Mouse (Mus musculus) forebrain, embryonic 14.5 days (tissue): ENCODE measurements around the gene Rasgrf1. TPM values are rescaled to one million over a fixed set of nuclear protein-coding genes. Genes with fewer than 3 reads are reported as not detected.

Source experiments
- ATAC-seq: fragments of 200-750 bp; cut with Nextera tagmentation; 2 replicates; pipeline ENCODE4 v1.8.0; 2017; ENCODE audit warnings: mild to moderate bottlenecking, moderate library complexity
- DNase-seq: peaks from one replicate; pipeline ENCODE4 v3.0.0-alpha.2; 2015; ENCODE audit warnings: low spot score
- H3K27ac ChIP-seq: fragments of 300-500 bp; sonication (generic); 2 replicates; pipeline ENCODE4 v1.5.1; 2014; ENCODE audit warnings: low read depth, mild to moderate bottlenecking, control low read depth, low read length, moderate library complexity
- H3K27me3 ChIP-seq: fragments of 300-500 bp; sonication (generic); replicated peaks from 2 replicates; pipeline ENCODE4 v1.6.1; 2014; ENCODE audit warnings: low read length, control low read depth, mixed read lengths; ENCODE audit not compliant: control insufficient read depth, insufficient read depth
- H3K36me3 ChIP-seq: fragments of 300-500 bp; sonication (generic); 2 replicates; pipeline ENCODE4 v1.6.1; 2014; ENCODE audit warnings: low read length, control low read depth; ENCODE audit not compliant: control insufficient read depth, insufficient read depth
- H3K4me1 ChIP-seq: fragments of 300-500 bp; sonication (generic); 2 replicates; pipeline ENCODE4 v1.6.1; 2014; ENCODE audit warnings: antibody characterized with exemption, low read length, control low read depth; ENCODE audit not compliant: control insufficient read depth, insufficient read depth
- H3K4me2 ChIP-seq: fragments of 300-500 bp; sonication (generic); 2 replicates; pipeline ENCODE4 v1.6.1; 2014; ENCODE audit warnings: mild to moderate bottlenecking, control low read depth, low read length
- H3K4me3 ChIP-seq: fragments of 300-500 bp; sonication (generic); 2 replicates; pipeline ENCODE4 v1.5.1; 2014; ENCODE audit warnings: low read depth, low read length, control low read depth
- H3K9ac ChIP-seq: fragments of 300-500 bp; sonication (generic); 2 replicates; pipeline ENCODE4 v1.6.1; 2014; ENCODE audit warnings: mild to moderate bottlenecking, low read length, control low read depth, moderate library complexity
- H3K9me3 ChIP-seq: fragments of 300-500 bp; sonication (generic); replicated peaks from 2 replicates; pipeline ENCODE4 v1.6.1; 2016; ENCODE audit warnings: low read length, control low read depth, mixed read lengths; ENCODE audit not compliant: control insufficient read depth
- WGBS: fragments of 180-500 bp; shearing (Covaris S2); extraction: QIAGEN DNeasy Blood & Tissue Kit; methylation state at CpG from one replicate; pipeline ENCODE4 v1.1.7; 2014; 5-methylcytosine and 5-hydroxymethylcytosine counted together
- polyA plus RNA-seq: library from polyadenylated mRNA; unstranded; fragments of >200 nt; fragmentation: Nextera tagmentation; extraction: Ambion mirVana; gene quantifications from 2 replicates; pipeline ENCODE4 v1.2.1, GENCODE M21; 2014

The Rasgrf1 gene
- polyA plus RNA-seq, 1 experiment from 2014 or later, result 3.8 TPM

DNA sequence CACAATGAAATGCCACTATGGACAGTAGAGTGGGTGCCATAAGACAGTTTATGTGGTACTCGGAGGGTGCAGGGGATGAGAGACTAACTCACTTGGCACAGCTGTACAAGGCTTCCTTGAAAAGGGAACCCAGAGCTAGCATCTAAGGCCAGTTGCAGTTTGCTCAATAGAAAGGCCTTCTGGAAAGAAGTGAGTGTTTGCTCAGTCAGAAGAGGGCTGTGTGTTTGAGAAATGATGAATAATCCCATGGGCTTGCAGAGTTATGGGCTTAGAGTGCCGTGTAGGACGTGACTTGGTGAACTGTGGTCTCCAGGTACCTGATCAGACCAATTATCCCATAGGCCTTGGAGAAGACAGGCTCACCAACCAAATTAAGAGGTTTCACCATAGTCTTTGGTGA, 78.3 kb downstream of the Rasgrf1 start:
- ATAC-seq, result no peak
- no peak for DNase-seq

DNA sequence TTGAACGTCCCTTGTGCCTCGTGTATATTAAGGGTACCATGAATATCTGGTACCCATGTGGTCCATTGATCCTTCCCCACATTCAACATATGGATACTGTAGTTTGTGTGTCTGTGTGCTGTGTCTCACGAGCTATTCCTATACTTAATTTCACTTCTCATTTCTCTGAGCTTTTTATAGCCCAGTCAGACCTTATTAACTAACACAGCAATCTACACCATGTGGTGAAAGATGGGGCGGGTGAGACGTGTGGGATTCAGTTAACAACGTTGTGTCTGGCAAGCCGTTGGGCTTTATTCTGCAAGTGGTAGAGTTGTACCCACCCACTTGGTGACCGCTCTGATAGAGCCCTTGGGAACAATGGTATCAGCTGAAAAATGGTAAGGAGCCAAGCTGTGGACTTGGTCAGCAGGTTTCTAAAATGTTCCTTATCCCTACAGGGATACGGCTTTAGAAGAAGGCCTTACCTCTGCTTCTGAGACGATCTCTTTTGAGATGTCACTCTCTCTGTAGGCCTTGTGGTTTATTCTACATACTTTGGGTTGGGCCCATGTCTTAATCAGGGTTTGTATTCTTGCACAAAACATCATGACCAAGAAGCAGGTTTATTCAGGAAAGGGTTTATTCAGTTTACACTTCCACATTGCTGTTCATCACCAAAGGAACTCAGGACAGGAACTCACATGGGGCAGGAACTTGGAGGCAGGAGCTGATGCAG, 79.3 kb downstream of the Rasgrf1 start:
- no peak overlapping the region for H3K4me2 ChIP-seq
- H3K4me3 ChIP-seq, result no peak overlapping the region
- H3K27me3 ChIP-seq, result no peaks in the 10 kb centered on the region
- WGBS, result 89% methylated on average over 10 of the region's 10 CpGs
- no peak for DNase-seq
- no peak for ATAC-seq
- H3K27ac ChIP-seq, result no peak overlapping the region
- no peaks in the 10 kb centered on the region for H3K36me3 ChIP-seq
- H3K9ac ChIP-seq, result no peak overlapping the region
- no peaks in the 10 kb centered on the region for H3K4me1 ChIP-seq
- H3K9me3 ChIP-seq, result no peaks in the 10 kb centered on the region

More for the DNA sequence above, 78.3 kb downstream of the Rasgrf1 start:
- no peak overlapping the region for H3K4me2 ChIP-seq
- H3K9me3 ChIP-seq, result no peaks in the 10 kb centered on the region
- no peaks in the 10 kb centered on the region for H3K27me3 ChIP-seq
- no peak overlapping the region for H3K27ac ChIP-seq
- no peaks in the 10 kb centered on the region for H3K36me3 ChIP-seq
- H3K4me1 ChIP-seq, result no peaks in the 10 kb centered on the region
- H3K9ac ChIP-seq, result no peak overlapping the region
- 95% methylated on average over 3 of the region's 3 CpGs for WGBS
- no peak overlapping the region for H3K4me3 ChIP-seq

DNA sequence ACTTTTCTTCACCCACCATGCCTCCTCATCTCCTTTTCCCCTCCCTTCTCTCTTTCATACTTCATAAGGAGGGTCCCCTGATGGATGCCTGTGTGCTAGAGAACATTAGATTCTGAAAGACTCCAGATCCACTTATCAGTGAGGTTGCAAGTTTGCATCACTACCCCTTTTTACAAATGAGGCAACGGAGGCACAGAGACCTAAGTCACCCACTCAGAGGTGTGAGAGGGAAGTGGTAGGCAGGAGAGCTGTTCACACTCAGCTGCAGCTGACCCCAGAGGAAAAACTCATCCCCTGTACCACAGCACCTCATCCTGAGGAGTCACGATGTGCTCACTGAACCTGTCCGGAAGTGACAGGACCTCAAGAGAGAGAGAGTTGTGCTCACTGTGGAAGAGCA, 96.7 kb downstream of the Rasgrf1 start:
- Histone ChIP-seq H3K4me1 (no peaks in the 10 kb centered on the region), H3K4me2 (no peak overlapping the region), H3K36me3 (no peaks in the 10 kb centered on the region), H3K4me3 (no peak overlapping the region), H3K9me3 (no peaks in the 10 kb centered on the region), H3K27ac (no peak overlapping the region), H3K9ac (no peak overlapping the region), H3K27me3 (no peaks in the 10 kb centered on the region)
- no peak for ATAC-seq
- WGBS, result 87% methylated on average over 3 of the region's 3 CpGs
- no peak for DNase-seq

DNA sequence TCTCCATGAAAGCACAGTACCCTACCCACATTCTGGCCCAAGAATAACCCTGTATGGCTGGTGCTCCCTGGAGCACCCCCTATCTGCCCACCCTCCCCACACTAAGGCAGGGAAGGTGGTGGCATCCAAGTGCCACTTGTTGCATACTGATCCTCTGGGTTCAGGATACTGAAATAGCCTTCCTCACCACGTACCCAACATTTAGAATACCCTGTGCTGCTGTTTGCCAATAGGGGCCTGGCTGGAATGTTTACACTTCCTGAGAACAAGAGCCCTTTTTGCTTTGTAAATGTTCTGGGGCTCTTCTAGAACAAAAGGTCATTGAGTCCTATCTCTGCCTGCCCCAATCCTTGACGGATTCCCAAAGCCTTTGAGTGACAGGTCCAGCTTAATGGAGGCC, 97.4 kb downstream of the Rasgrf1 start:
- ATAC-seq (no peak), DNase-seq (no peak)
- H3K4me3 ChIP-seq, result no peak overlapping the region
- no peak overlapping the region for H3K4me2 ChIP-seq
- H3K36me3 ChIP-seq, result no peaks in the 10 kb centered on the region
- no peaks in the 10 kb centered on the region for H3K4me1 ChIP-seq
- H3K9ac ChIP-seq, result no peak overlapping the region
- no peaks in the 10 kb centered on the region for H3K9me3 ChIP-seq
- H3K27ac ChIP-seq, result no peak overlapping the region
- 9% methylated on average over 2 of the region's 2 CpGs for WGBS
- H3K27me3 ChIP-seq, result no peaks in the 10 kb centered on the region

DNA sequence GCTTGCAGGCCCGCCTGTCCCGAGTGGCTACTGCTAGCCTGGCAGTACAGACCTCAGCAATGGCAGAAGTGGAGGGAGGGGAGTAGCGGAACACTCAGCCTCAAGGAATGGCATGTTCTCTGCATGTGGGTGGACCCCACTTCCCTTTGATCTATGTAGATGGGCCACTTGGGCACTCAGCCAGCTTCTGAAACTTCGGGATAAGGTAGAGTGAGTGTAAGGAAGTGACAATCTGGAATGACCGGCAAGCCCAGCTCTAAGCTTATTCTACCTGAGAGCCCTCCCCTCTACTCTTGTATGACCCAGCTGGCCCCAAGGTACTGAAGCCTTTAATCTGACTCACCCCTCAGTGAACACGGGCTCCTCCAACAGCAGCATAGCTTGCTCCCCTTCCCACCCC, 98.4 kb downstream of the Rasgrf1 start:
- Histone ChIP-seq H3K27ac (no peak overlapping the region), H3K4me1 (no peaks in the 10 kb centered on the region), H3K9ac (no peak overlapping the region), H3K27me3 (no peaks in the 10 kb centered on the region), H3K36me3 (no peaks in the 10 kb centered on the region), H3K4me2 (no peak overlapping the region), H3K4me3 (no peak overlapping the region), H3K9me3 (no peaks in the 10 kb centered on the region)
- ATAC-seq (no peak), DNase-seq (no peak)
- 81% methylated on average over 6 of the region's 6 CpGs for WGBS

DNA sequence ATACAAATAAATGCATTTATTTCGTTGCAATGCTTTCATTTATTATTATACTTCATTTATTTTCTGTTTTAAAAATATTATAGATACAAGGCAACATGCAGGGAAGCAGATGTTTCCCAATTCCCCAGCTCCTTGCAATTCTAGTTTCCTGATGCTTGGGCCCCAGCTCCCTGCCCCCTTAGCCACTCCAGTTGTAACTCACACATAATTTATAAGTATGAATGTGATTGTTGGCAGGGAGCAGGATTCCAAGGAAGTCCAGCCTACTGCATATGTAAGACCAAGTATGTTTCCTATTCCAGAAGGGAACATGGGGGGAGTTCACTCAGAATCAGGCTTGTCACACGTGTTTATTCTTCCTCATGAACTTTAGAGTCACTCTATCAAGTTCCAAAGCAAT, 102.1 kb downstream of the Rasgrf1 start:
- Histone ChIP-seq H3K4me3 (no peak overlapping the region), H3K9ac (no peak overlapping the region), H3K27ac (no peak overlapping the region), H3K9me3 (no peaks in the 10 kb centered on the region), H3K36me3 (no peaks in the 10 kb centered on the region), H3K4me2 (no peak overlapping the region), H3K27me3 (no peaks in the 10 kb centered on the region), H3K4me1 (no peaks in the 10 kb centered on the region)
- ATAC-seq (no peak), DNase-seq (no peak)
- 66% methylated on average over 2 of the region's 2 CpGs for WGBS

DNA sequence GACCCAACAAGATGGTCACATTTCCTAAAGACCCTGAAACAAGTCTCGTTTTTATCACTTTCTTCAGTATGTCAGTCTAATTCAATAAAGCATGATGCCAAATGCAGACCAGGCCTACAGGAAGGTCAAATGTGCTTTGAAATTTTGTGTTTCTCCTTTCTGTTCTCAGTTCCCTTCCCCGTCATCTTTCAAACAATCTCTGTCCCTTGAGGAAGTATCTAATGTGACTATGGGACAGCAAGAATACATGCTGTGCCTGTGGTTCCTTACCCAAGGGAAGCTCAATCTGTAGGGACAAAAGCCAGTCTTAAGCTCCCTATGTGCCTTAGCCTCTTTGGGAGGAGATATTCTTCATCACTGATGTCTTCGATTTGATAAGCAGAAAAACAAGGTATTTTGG, 104.9 kb downstream of the Rasgrf1 start:
- DNase-seq, result no peak
- 87% methylated on average over 3 of the region's 3 CpGs for WGBS
- Histone ChIP-seq H3K4me2 (no peak overlapping the region), H3K27me3 (no peaks in the 10 kb centered on the region), H3K4me1 (no peaks in the 10 kb centered on the region), H3K9ac (no peak overlapping the region), H3K36me3 (no peaks in the 10 kb centered on the region), H3K27ac (no peak overlapping the region), H3K4me3 (no peak overlapping the region), H3K9me3 (no peaks in the 10 kb centered on the region)
- ATAC-seq, result no peak

DNA sequence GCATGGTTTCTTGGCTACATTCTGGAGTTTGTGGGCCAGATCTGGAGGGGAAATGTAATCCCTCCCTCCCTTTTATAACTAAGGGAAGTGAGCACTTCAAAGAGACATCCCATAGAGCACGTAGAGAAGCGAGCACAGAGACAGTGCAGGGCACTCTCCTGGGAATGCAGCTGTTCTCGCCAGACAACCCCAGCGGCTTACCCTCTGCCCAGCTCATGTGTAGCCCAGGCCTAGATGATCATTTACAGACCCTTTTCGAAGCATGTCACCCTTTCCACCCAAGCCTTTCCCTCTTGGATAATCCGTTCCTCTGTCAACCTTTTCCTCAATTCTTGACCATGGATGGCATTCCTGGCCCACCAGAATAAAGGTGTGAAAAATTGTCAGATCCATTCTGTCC, 106.5 kb downstream of the Rasgrf1 start:
- Histone ChIP-seq H3K4me3 (no peak overlapping the region), H3K9me3 (no peaks in the 10 kb centered on the region), H3K36me3 (no peaks in the 10 kb centered on the region), H3K9ac (no peak overlapping the region), H3K27ac (no peak overlapping the region), H3K4me1 (no peaks in the 10 kb centered on the region), H3K4me2 (no peak overlapping the region), H3K27me3 (no peaks in the 10 kb centered on the region)
- 88% methylated on average over 6 of the region's 6 CpGs for WGBS
- ATAC-seq (no peak), DNase-seq (no peak)

DNA sequence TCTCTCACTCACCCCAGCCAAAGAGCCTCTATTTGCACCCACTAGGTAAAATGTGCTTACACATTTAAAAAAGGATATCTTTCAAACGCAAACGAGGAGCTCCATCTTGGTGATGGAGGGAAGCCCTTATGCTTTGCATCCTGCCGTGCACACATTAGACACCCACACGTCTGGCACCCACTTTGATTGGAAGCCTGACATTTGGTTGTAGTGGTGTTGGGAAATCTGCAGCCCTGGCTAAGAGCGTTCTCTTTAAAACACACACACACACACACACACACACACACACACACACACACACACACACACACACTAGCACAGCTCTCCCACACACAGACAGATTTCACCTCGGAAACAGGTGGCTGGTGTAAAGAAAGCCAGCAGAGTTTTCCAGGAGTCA, 111.2 kb downstream of the Rasgrf1 start:
- no peak overlapping the region for H3K9ac ChIP-seq
- no peaks in the 10 kb centered on the region for H3K9me3 ChIP-seq
- no peak overlapping the region for H3K27ac ChIP-seq
- no peak for DNase-seq
- ATAC-seq, result no peak
- H3K4me1 ChIP-seq, result no peaks in the 10 kb centered on the region
- no peak overlapping the region for H3K4me2 ChIP-seq
- H3K36me3 ChIP-seq, result no peaks in the 10 kb centered on the region
- H3K27me3 ChIP-seq, result no peaks in the 10 kb centered on the region
- H3K4me3 ChIP-seq, result no peak overlapping the region
- 82% methylated on average over 6 of the region's 6 CpGs for WGBS
